Mouse (Mus musculus): ENCODE measurements at regions not wholly inside any gene's neighbourhood (a gene's known extent, or its start where the extent isn't known, plus 50 kb on each side); places are given as distances from the start of the nearest gene placed in this dataset.

DNA sequence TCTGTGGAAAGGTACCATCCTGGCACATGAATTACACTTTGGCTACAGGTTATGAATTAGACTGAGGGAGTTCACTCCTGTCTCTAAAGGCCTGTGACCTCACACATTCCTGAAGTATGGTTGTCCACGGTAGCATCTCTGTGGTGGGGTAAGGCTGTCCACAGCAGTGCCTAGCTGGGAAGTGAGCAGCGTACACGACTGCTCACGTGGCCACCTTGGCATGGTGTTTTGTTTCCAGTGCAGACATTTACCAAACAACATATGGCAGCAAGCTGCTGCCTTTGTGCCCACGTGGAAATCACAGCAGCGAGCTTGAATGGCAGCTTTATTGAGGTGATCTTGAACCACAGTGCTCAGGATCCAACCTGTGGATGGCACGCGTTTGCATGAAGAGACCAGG, 140.7 kb upstream of the A230072I06Rik start:
- TF ChIP-seq CTCF (IDR thresholded peaks at IDR 0.05; ENCODE audit: low read depth, low read length) (no peak), POLR2A (IDR thresholded peaks at IDR 0.05; ENCODE audit: borderline replicate concordance, low read depth, low read length) (no peak)
